ENCODE assay signal across 18 mouse cellular contexts in genomic region chr5:128913820-128914219, GRCm38 (mm10). TPM values are rescaled to one million over a fixed set of nuclear protein-coding genes. Genes with fewer than 3 reads are reported as not detected.
"Had no signal": no experiment of that assay in that cellular context is flagged by ENCODE, and none has a peak within 500 bp of the region (broad histone marks: within the 10 kb centered on the region; RNA-seq: fewer than 3 reads in every experiment).

No protein-coding gene starts in this region.

- ATAC-seq: midbrain, embryonic 16.5 days had no signal

- H3K9ac ChIP-seq: kidney, embryonic 15.5 days; liver, embryonic 15.5 days; lung, embryonic 14.5 days; stomach, embryonic 15.5 days had no signal

- H3K4me2 ChIP-seq: kidney, embryonic 15.5 days; liver, embryonic 11.5 days; liver, embryonic 15.5 days; lung, embryonic 14.5 days; midbrain, embryonic 11.5 days; stomach, embryonic 15.5 days had no signal

- H3K4me3 ChIP-seq: kidney, embryonic 15.5 days; limb, embryonic 10.5 days; liver, embryonic 15.5 days; megakaryocyte, embryonic 14.5 days; stomach, embryonic 15.5 days had no signal

- H3K4me1 ChIP-seq: liver, embryonic 15.5 days; stomach, embryonic 15.5 days had no signal

- H3K36me3 ChIP-seq: kidney, embryonic 15.5 days; limb, embryonic 10.5 days; liver, embryonic 15.5 days; stomach, embryonic 15.5 days had no signal

- H3K27ac ChIP-seq: kidney, embryonic 15.5 days; limb, embryonic 10.5 days; liver, embryonic 15.5 days; macrophage; stomach, embryonic 15.5 days had no signal

- H3K27me3 ChIP-seq: kidney, embryonic 15.5 days; liver, embryonic 15.5 days; megakaryocyte, embryonic 14.5 days; stomach, embryonic 15.5 days had no signal

- H3K9me3 ChIP-seq: kidney, embryonic 15.5 days; limb, embryonic 10.5 days; liver, embryonic 15.5 days; stomach, embryonic 15.5 days had no signal

- DNase-seq: kidney, adult 2 months; kidney, postnatal 14 days; layer of hippocampus, adult 9-11 months; lung, embryonic 14.5 days; lung, postnatal 14 days; right cerebral cortex, postnatal 14 days; thymus, adult 2 months; thymus, postnatal 25 days had no signal

RNA-seq across cellular contexts. Expression of gene Rimbp2, which starts 39.5 kb away (rescaled TPM):
- polyA plus RNA-seq: liver, embryonic 15.5 days; lung, embryonic 14.5 days; macrophage; spleen, adult 2 months had no signal
